Mouse (Mus musculus) 416B (cell line): ENCODE results near the gene Invs.

Source experiments
- DNase-seq: peaks from one replicate; pipeline ENCODE4 v3.0.0; 2011; ENCODE audit warnings: low read depth

Gene Invs

DNA sequence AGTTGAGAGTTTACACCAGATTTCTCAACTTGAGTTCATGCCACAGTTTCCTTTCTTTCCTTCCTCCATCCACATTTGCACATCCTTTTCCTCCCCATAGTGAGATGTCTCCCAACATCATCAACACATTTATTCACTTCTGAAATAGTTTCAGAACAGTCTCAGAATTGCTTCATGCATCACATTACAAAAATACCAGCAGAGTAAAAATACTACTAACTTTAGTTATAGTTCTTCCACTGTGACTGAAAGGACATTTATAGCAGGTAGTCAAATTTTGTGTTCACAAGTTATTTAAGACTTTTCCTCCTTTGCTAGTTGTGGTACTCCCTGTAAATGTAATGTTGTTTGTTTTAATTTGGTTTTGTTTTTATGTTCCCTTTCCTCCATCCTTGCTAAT is 47.6 kb downstream of the Invs start:
- no peak for DNase-seq

DNA sequence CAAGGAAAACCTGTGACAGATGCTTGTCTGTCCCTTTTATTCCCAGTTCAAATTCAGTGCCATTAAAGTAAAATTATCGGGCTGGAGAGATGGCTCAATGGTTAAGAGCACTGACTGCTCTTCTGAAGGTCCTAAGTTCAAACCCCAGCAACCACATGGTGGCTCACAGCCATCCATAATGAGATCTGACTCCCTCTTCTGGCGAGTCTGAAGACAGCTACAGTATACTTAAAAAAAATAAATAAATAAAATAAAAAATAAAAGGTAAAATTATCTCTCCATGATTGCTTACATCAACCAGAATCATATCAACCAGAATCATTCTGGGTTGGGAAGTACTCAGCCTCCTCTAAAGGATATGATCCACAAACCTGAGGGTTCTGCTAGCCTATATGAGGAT is 48.5 kb downstream of the Invs start:
- peak; percentile 17 for DNase-seq

DNA sequence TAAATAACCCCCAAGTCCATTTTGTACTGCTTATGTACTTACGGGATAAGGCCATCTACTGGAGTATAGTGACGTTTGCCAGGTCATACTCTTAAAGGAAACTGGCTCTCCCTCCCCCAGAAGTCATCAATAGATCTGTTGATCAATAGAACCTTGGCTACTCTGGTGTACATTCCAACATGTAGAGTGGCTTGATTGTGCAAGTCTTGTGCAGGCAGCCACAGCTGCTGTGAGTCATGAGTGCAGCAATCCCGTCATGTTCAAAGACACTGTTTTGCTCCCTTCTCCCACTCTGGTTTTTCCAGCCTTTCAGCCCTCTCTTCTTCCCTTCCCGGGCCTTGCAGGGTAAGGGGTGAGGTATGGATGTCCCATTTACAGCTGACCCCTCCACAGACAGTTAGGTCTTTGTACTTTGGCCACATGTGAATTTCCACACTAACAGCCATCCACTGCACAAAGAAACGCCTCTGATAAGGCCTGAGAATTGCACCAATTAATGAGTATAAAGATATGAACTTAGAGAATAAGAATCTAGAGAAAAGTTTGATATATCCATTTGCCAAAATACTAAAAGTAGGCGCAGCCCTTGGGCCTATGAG is 53.0 kb downstream of the Invs start:
- peak; percentile 44 for DNase-seq

DNA sequence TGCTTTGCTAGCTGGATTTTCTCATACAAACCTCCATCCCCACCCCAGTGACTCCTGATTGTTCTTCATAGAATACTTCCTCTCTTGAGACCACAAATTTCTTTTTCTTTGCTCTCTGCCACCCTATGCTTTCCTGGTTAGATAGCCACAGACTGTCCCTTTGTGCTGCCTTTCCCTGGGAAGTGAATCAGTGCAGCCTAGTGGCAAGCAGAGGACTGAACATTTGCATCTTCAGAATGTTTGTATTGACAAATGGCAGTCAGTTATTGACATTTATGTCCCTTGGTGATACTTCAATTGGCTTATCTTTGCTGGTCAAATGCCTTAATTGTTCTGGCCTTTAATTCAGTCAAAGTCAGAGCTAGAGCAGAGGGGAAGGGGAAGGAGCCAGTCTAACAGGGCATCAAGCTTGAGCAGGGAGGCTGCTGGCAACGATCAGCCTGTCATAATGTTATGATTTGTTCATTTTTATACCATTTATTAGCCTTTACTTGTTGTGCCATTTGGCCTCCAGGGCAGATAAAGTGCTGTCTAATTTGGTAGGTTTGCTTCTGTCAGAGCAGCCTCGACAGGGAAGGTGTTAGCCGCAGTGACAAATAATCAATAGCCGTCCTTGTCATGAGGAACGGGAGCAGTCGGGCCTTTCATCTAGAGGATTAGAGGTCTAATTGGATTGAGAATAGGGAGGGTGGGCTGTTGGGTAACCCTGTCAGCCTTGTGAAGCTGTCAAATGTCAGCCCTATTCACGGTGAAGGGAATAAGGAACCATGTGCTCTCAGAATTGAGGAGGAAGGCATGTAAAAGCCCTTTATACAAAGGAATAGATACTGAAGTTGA is 55.6 kb downstream of the Invs start:
- peak; percentile 13 for DNase-seq

DNA sequence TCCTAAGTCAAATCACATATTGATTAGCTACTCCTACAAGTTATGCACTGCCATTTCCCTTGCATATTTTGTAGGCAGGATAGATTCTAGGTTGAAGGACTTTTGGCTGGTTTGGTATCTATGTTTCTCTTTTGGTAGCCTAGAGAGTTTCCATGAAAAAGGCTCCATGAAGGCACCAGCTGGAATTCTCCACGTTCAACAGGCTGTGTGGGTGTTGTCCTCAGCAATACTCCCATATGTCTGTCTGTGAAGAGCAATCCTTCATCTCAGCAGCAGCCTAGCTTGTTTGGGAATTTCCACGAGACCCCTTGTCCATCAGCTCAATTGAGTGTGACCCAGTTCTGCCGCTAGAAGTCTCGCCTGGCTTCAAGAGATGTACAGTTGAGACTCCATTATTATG is 63.1 kb downstream of the Invs start:
- no peak for DNase-seq

DNA sequence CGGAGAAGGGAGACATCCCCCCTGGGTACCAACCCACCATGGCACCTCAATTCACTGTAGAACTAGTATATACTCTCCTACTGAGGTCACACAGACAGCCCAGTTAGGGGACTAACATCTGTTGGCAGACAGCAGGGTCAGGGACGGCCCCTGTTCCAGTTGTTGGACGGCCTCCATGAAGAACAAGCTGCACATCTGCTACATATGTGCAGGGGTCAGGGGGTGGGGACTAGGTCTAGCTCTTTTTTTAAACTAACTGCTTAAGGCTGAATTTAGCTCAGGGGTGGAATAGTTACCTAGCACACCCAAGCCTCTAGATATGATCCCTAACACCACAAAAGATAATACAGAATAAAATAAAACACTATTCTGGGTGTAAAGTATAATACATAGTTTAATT is 82.8 kb downstream of the Invs start:
- no peak for DNase-seq

DNA sequence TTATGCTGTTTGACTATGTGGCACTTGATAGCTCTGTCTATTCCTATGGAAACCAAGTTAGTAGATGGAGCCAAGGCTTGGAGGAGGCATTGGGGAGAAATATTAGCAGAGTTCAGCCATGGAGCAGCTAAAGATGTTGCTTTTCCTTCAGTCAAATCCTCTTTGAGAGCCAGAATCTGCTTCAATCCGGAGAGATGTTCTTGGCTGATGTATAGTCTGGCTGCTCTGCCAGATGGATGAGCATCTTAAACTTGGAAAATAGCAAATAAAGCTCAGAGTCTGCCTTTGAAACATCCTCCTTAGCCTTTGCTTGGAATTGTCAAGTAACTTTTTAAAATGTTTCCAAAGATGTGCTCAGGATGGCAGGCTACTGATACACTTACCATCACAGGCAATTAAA is 91.5 kb downstream of the Invs start:
- no peak for DNase-seq

DNA sequence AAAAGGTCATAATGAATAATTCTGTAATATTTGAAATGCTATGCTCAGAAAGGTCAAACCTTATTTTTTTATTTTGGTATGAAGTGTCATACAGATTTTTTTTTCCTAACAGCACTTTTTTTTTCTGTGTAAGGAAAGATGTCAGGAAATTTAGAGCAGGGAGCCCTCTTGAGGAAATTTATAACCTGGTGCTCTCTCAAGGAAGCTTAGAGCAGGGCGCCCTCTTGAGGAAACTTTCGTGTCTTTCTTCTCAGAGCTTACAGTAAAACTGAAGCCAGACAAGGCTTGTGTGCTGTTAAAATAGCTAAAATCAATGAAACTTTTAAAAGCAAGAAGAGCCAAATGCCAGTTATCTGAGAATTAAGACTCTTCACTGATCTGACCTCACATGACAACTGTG is 101.4 kb downstream of the Invs start:
- peak; percentile 80 for DNase-seq

DNA sequence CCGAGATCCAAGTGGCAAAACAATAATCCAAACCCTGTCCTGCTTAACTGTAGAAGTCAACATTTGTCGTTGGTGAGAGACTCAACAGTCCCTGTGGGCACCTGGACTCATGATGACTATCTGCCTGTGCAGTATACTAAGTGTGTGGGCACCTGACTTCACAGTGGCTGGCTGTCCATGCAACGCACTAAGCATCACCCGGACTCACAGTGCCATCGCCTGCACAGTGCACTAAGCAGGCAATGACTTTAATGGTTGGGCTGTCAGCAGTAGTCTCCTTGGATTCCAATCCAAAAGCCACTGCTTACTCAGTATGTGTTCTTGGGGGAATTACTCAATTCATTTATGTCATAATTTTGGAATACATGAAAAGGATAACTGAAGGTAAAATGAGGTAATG is 102.9 kb downstream of the Invs start:
- DNase-seq: no peak

DNA sequence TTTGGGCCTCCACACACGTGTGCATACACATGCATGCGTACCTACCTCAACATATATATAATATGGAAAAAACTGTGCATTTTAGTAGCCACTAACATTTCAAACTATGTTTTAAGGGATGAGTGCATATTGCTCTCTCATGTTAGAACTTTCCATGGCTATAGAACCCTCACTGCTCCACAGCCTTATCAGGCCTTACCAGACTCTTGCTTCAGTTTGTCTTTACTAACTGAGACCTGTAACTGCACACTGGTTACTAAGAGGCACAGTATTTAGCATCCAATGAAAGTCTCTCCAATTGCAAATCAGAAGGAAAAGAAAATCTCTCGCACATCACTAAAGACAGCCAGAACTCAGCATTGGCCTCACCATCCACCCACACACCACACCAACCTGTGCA is 117.4 kb downstream of the Invs start:
- no peak for DNase-seq

DNA sequence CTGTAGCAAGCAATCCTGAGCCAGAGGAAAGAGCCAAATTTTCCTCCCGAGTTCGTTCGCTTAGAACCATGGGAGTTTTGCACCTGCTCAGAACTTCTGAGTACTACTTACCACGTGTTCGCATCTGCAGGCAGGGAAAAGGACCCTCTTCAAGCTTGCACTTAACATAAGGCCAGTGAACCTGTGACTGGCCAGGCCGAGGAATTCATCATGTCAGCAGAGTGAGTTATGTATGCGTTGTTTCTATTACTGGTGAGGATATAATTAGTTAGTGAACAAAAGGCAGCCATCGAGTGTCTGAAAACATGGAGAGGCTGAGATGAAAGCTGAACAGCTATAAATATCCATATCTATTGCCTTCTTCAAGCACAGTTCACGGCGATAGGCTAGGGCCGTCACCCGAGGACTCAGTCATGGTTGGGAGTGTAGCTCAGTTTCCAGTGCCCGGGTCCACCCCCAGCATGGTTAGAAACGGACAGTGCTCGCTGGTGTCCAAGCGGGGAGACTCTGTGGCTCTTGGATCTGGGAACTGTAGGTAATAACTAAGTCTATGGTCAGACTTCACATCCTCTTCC is 123.6 kb downstream of the Invs start:
- no peak for DNase-seq

DNA sequence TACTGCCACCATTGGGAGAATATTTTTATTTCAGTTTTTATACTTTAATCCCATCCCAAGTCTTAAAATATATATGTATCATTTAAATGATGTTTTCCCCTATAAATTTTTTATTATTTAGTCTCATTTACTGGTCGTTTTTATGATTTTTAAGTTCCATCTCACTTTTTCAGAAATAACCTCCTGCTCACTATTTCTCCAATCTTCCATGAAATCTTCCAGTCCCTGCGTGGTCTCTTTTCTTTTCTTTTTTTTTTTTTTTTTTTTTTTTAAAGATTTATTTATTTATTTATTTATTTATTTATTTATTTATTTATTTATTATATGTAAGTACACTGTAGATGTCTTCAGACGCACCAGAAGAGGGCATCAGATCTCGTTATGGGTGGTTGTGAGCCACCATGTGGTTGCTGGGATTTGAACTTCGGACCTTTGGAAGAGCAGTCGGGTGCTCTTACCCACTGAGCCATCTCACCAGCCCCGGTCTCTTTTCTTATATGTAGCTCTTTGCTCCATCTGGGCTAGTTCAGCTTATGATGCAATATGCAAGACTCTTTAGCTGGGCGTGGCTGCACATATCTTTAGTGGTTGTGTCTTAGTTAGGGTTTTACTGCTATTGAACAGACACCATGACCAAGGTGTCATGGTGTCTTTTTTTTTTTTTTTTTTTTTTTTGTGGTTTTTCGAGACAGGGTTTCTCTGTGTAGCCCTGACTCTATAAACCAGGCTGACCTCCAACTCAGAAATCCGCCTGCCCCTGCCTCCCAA is 126.3 kb downstream of the Invs start:
- DNase-seq: peak; percentile 33

DNA sequence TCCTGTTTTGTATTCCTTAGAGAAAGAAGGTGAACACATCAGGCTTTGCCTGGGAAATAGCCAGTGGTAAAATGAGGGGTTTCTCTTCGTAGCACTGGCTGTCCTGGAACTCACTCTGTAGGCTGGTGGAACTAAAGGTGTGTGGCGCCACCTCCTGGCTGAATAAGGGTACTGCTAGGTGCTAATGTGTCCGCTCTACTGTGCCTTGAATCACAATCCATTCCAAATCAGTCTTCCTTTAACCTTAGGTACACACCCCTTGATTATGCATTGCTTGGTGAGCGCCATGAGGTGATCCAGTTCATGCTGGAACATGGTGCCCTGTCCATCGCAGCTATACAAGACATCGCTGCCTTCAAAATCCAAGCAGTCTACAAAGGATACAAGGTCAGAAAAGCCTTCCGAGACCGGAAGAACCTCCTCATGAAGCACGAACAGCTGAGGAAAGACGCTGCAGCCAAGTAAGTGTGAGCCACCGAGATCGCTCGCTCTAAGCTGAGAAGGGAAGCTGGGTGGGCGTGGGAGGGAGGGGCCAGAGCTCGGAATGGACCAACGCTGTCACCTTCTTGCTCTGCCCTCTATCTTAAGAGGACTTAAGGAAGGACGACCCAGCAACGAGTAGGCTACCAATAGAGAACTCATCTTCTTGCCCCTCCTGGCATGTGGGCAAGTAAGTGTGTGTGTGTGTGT is 127.9 kb downstream of the Invs start:
- peak; percentile 59 for DNase-seq

DNA sequence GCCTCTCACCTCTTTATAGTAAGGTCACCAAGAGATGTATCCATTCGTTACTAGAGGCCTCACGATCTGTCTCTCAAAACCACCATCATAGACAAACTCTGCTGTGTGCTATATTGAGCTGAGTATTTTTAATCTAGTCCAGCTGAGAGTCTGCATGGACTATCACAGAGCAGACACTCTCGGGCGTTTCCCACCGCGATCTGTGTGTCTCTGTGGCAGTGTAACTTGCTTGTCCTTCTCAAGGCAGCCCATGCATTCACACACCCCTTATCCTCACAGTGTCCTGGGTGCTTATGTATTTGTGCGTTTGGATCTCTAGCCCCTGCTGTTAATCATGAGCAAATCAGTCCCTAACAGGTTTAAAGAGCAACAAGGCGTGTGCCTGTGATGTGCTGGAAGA is 133.9 kb downstream of the Invs start:
- no peak for DNase-seq

DNA sequence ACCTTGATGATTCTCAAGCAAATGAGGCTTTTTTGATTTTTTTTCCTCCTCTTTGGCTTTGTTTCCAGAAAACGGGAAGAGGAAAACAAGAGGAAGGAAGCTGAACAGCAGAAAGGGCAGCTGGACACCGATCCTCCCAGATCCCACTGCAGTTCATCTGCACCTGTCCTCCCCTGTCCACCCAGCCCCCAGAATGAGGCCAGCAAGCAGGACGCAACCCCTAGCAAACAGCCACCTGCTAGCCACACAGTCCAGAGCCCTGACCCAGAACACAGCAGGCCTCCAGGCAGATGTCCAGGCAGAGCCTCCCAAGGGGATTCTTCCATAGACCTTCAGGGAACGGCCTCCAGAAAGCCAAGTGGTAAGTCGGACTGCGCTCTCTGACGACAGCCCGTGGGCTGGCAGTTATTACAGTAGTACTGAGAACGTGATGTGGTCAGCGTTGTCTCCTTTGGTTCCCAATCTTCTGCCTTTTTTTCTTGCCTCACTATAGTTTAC is 136.3 kb downstream of the Invs start:
- no peak for DNase-seq

DNA sequence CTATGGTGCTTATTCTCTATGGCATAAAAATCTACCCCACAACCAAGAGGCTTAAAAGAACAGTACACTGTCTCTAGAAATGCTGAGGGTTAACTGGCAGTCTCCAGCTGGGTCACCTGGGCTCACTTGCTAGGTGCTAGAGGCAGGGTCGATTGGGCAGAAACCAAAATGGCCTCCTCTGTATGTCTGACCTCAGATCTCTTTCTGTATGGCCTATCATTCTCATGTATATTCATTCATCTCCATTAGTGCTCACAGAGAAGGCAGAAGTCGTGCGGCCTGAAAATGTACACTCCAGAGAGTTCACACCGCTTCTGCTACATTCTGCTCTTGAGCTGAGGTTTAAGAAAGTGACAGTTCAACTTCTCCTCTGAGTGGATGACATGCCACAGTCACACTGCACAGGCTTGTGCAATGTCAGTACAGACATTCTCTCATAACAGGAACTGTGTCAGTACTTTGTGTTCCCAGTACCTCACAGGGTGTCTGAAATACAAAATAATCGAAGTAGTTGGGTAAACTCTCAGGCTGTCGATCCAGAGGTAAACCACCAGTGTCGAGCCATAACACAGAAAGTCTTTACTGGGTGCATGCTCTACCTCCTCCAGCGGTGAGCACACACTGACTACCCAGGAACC is 139.4 kb downstream of the Invs start:
- DNase-seq: peak; percentile 31

DNA sequence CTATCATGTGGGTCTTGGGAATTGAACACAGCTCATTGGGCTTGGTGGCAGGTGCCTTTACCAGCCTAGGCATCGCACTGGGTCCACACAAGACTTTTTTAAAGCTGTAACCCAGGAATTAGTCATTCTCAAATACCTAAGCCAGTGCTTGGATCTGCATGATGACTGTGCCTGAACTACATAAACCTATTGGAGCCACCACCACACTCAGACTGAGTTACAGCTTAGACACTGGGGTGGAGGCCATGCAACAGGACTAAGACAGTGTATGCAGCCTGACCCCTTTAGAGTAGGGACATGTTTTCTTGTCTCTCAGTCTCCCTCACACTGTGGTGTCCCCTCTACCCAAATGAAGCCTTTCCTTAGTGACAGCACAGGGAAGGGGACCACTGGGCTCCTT is 143.1 kb downstream of the Invs start:
- no peak for DNase-seq

DNA sequence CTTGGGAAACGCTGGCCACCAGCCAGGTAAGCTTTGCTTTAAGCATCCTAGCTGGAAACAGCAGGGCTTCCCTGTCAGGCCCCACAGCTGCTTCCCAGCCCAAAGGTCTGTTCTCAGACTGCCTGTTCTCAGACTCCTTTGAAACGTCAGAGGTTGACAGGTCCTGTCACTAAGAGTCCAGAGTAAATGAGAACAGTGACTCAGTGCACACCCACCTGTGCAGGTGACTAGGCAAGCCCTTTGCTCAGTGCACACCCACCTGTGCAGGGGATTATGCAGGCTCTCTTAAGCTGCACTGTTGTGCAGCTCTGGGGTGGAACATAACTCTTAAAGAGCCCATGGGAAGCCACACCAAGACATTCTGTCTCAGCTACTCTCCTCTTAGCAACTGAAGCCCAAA is 144.2 kb downstream of the Invs start:
- DNase-seq: no peak

DNA sequence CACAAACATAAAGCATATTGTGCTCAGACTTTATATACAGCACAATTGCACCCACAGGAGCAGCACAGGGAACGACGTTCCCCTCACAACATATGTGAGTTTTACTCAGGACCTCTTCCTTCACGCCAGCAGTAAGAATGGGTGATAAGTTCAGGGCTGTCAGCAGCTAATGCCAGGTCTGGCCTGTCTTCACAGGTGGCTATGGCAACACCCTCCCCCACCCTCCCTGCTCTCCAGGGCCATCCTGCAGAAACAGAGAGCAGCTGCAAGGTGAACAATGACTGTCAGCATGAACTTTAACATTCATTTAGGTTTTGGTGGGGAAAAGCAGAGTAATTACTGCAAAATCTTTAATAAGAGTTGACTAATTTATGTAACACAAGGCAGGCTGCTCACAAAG is 147.9 kb downstream of the Invs start:
- no peak for DNase-seq

DNA sequence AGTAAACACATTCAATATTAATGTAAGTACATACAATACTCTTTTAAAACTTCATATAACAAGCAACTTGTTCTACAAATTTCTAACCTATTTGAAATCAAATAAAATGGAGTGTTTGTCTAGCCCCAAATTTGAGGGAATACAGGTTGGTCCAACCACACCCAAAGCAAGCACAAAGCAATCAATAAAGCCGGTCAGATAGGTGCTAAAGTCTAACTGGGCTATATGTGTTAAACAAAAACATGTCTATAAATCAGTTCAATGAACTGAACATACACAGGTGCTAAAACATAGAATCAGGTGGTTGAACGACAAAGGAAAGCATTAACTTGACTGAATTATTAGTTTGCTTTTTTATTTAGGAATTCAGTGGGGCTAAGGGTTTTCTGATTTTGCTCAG is 148.5 kb downstream of the Invs start:
- no peak for DNase-seq

DNA sequence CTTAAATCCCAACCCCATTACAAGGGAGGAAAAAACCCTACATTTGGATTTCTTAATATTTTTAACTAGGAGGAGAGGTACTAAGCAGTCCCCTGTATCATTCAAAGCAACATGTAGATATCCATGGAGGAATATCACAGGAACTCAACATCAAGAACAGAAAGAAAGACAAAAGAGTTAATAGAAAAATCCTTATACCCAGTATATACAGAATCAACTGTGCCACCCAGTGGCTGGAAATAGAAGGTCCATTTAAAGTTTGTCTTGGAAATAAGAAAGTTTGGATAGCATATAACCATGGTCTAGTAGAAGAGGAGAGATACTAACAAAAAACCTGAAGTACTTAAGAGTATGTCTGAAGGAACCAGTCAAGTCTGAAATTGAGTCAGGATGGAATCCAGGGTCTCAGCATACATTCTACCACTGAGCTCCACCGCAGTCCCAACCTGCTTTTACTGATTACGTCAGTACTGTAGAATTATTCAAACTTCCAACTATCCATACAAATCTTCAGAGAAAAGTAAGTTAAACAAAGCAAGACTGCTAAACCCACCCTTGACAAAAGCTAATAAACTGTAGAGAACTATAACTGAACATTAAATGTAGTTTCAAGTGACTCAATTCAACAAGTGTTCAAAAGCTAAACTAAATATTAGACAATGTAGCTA is 174.7 kb downstream of the Invs start:
- DNase-seq: peak; percentile 38
